Mouse (Mus musculus): ENCODE data around the gene Gm3417. TPM values are rescaled to one million over a fixed set of nuclear protein-coding genes. Genes with fewer than 3 reads are reported as not detected.
"Not testable (repeated sequence)": the region's sequence is repeated elsewhere in the genome, so short reads cannot be mapped to it uniquely, and the experiment has no call there.

Gene Gm3417
- polyA plus RNA-seq, 1 experiment from 2014 or later: not detected

GRCm38 (mm10) chr17:14992522-14993138 lies 14.0 kb upstream of the Gm3417 start:
- not testable (repeated sequence) for H3K9me3 ChIP-seq (replicated peaks); H3K9ac ChIP-seq (replicated peaks); H3K4me1 ChIP-seq; H3K4me2 ChIP-seq; H3K27me3 ChIP-seq (replicated peaks); H3K36me3 ChIP-seq; H3K27ac ChIP-seq (replicated peaks); H3K4me3 ChIP-seq (replicated peaks)
- ATAC-seq (ENCODE audit: low FRiP score): peak; percentile 85
- WGBS: no CpG with 5 or more reads among the region's 98 CpGs

- not testable (repeated sequence) for H3K36me3 ChIP-seq; H3K4me1 ChIP-seq; H3K9me3 ChIP-seq (replicated peaks); ATAC-seq (ENCODE audit: low FRiP score); H3K9ac ChIP-seq (replicated peaks); H3K27ac ChIP-seq (replicated peaks); H3K4me3 ChIP-seq (replicated peaks); H3K4me2 ChIP-seq; H3K27me3 ChIP-seq (replicated peaks)
- 93% methylated on average over 4 of the region's 5 CpGs for WGBS
Observed at GRCm38 (mm10) chr17:14990116-14990702, 11.6 kb upstream of the Gm3417 start.

GRCm38 (mm10) chr17:14977718-14978361 lies 750 bp downstream of the Gm3417 start:
- peak overlapping the region; percentile 31; the same call in 1 of the 2 replicates for H3K4me2 ChIP-seq
- peak; percentile 15; the same call in 1 of the 2 replicates for ATAC-seq (ENCODE audit: low FRiP score)
- not testable (repeated sequence) for H3K9me3 ChIP-seq (replicated peaks); H3K4me1 ChIP-seq; H3K4me3 ChIP-seq (replicated peaks); H3K9ac ChIP-seq (replicated peaks); H3K36me3 ChIP-seq; H3K27ac ChIP-seq (replicated peaks); H3K27me3 ChIP-seq (replicated peaks)
- 3% methylated on average over 4 of the region's 7 CpGs for WGBS

GRCm38 (mm10) chr17:14968373-14968913 lies 10.1 kb downstream of the Gm3417 start:
- not testable (repeated sequence) for ATAC-seq (ENCODE audit: low FRiP score)

GRCm38 (mm10) chr17:14961557-14962154 lies 16.9 kb downstream of the Gm3417 start:
- no CpG with 5 or more reads among the region's 44 CpGs for WGBS

More at GRCm38 (mm10) chr17:14968373-14968913, 10.1 kb downstream of the Gm3417 start:
- H3K36me3 ChIP-seq; H3K4me1 ChIP-seq; H3K9ac ChIP-seq (replicated peaks); H3K4me3 ChIP-seq (replicated peaks); H3K9me3 ChIP-seq (replicated peaks); H3K4me2 ChIP-seq; H3K27ac ChIP-seq (replicated peaks); H3K27me3 ChIP-seq (replicated peaks): not testable (repeated sequence)
- no CpG with 5 or more reads among the region's 6 CpGs for WGBS

GRCm38 (mm10) chr17:14960951-14961556 lies 17.5 kb downstream of the Gm3417 start, which contains the start of gene Phf10:
TSS of gene Phf10 (minus strand) at chr17:14961273.
- peaks cover 15% of the 10 kb centered on the region for H3K4me1 ChIP-seq
- H3K4me3 ChIP-seq (replicated peaks): peak within 1 kb of the TSS; percentile 68
- not testable (repeated sequence) for H3K36me3 ChIP-seq; H3K9me3 ChIP-seq (replicated peaks); H3K27me3 ChIP-seq (replicated peaks)
- H3K9ac ChIP-seq (replicated peaks): peak within 1 kb of the TSS; percentile 55
- H3K4me2 ChIP-seq: peak within 1 kb of the TSS; percentile 77
- ATAC-seq (ENCODE audit: low FRiP score): peak; percentile 85
- peak within 1 kb of the TSS; percentile 61; the same call in 1 of the 2 replicates for H3K27ac ChIP-seq (replicated peaks)
- under 1% methylated on average over 29 of the region's 100 CpGs for WGBS

More at GRCm38 (mm10) chr17:14961557-14962154, 16.9 kb downstream of the Gm3417 start:
- not testable (repeated sequence) for H3K4me2 ChIP-seq; H3K9me3 ChIP-seq (replicated peaks); H3K9ac ChIP-seq (replicated peaks); H3K4me3 ChIP-seq (replicated peaks); H3K27ac ChIP-seq (replicated peaks); H3K27me3 ChIP-seq (replicated peaks); H3K36me3 ChIP-seq
- peak; percentile 94 for ATAC-seq (ENCODE audit: low FRiP score)
- peaks cover 15% of the 10 kb centered on the region for H3K4me1 ChIP-seq

- Histone ChIP-seq H3K36me3 (0 out of 2 replicates have a peak, but pooled peaks cover 3% of the 10 kb centered on the region), H3K4me3 (replicated peaks) (peak overlapping the region; percentile 68)
- WGBS: under 1% methylated on average over 19 of the region's 23 CpGs
Observed at GRCm38 (mm10) chr17:14960520-14960919, 18.1 kb downstream of the Gm3417 start.

GRCm38 (mm10) chr17:14959979-14960378 lies 18.6 kb downstream of the Gm3417 start:
- Histone ChIP-seq H3K36me3 (0 out of 2 replicates have a peak, but pooled peaks cover 3% of the 10 kb centered on the region), H3K27ac (replicated peaks) (no peak overlapping the region), H3K4me1 (peaks cover 15% of the 10 kb centered on the region), H3K9me3 (replicated peaks) (no peaks in the 10 kb centered on the region), H3K9ac (replicated peaks) (no peak overlapping the region; the same call in 1 of the 2 replicates), H3K4me3 (replicated peaks) (peak overlapping the region; percentile 32), H3K4me2 (peak overlapping the region; percentile 77), H3K27me3 (replicated peaks) (no peaks in the 10 kb centered on the region)
- ATAC-seq (ENCODE audit: low FRiP score): no peak
- WGBS: 19% methylated on average over 3 of the region's 3 CpGs

More at GRCm38 (mm10) chr17:14960520-14960919, 18.1 kb downstream of the Gm3417 start:
- Histone ChIP-seq H3K4me1 (peaks cover 15% of the 10 kb centered on the region), H3K27ac (replicated peaks) (no peak overlapping the region), H3K9ac (replicated peaks) (peak overlapping the region; percentile 55), H3K4me2 (peak overlapping the region; percentile 77), H3K27me3 (replicated peaks) (no peaks in the 10 kb centered on the region), H3K9me3 (replicated peaks) (no peaks in the 10 kb centered on the region)
- peak; percentile 9 for ATAC-seq (ENCODE audit: low FRiP score)

- Histone ChIP-seq H3K9ac (replicated peaks) (no peak overlapping the region), H3K27me3 (replicated peaks) (no peaks in the 10 kb centered on the region), H3K36me3 (peaks cover 9% of the 10 kb centered on the region), H3K27ac (replicated peaks) (no peak overlapping the region), H3K4me1 (peaks cover 15% of the 10 kb centered on the region), H3K4me3 (replicated peaks) (no peak overlapping the region), H3K4me2 (no peak overlapping the region), H3K9me3 (replicated peaks) (no peaks in the 10 kb centered on the region)
- ATAC-seq (ENCODE audit: low FRiP score): no peak
- 91% methylated on average over 5 of the region's 5 CpGs for WGBS
Observed at GRCm38 (mm10) chr17:14958686-14959327, 19.8 kb downstream of the Gm3417 start.

GRCm38 (mm10) chr17:14953452-14953851 lies 25.1 kb downstream of the Gm3417 start:
- peaks cover 50% of the 10 kb centered on the region for H3K36me3 ChIP-seq
- 95% methylated on average over 8 of the region's 8 CpGs for WGBS

More at GRCm38 (mm10) chr17:14953452-14953851, 25.1 kb downstream of the Gm3417 start:
- ATAC-seq (ENCODE audit: low FRiP score): no peak
- Histone ChIP-seq H3K27me3 (replicated peaks) (no peaks in the 10 kb centered on the region), H3K9me3 (replicated peaks) (no peaks in the 10 kb centered on the region), H3K4me1 (no peaks in the 10 kb centered on the region), H3K4me3 (replicated peaks) (no peak overlapping the region), H3K4me2 (no peak overlapping the region), H3K9ac (replicated peaks) (no peak overlapping the region), H3K27ac (replicated peaks) (no peak overlapping the region)

Data from neural tube, embryonic 15.5 days (tissue).